Mouse (Mus musculus): ENCODE measurements around the gene S100a13.
A peak's percentile ranks its signal among the peaks of the same experiment; 100 is the strongest.

DNA sequence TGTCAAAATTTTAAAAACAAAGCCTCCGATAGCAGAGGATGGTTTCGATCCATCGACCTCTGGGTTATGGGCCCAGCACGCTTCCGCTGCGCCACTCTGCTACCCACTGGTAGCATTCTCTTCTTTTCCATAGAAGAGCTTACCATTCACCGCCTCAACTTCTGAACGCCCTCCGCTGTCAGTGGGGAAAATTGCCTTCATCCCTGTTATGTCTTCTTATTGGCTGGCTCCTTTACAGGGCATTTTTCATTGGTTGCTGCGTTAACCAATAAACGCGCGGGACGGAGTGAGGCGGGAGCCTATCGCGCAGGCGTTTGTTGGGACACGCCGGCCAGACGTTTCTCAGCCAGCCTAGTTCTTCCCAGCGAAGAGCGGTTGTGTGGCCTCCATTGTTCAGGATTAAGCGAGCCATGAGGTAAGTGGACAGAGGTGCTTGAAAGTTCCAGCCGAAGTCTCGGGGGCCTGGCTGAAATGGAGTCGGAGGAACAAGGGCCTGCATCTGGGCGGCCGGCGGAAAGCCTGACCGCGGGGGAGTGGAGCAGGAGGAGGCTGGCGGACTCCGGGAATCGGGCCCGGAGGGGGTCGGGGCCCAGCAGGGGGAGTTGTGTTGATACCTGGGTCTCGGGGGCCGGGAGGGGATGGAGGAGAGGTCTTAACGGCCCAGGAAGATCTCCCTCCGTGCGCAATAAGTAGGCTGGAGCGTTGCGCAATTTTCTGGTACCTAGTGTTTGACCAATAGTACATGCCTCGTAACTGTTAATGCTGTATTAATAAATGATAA lies 38.2 kb upstream of the S100a13 start, which contains the start of gene Ilf2:
- TF ChIP-seq CTCF (IDR thresholded peaks at IDR 0.05; ENCODE audit: control insufficient read depth, insufficient read depth, insufficient read length) (no peak), USF1 (IDR thresholded peaks at IDR 0.05; ENCODE audit: low read depth) (no peak), CEBPB (IDR thresholded peaks at IDR 0.05; ENCODE audit: low read depth) (peak; percentile 96), MYOG (IDR thresholded peaks at IDR 0.05; ENCODE audit: control insufficient read depth, extremely low read depth, insufficient read length) (no peak), MAX (IDR thresholded peaks at IDR 0.05) (no peak)

Data from C2C12 (cell line).